Mouse (Mus musculus): Measurements from ENCODE around the gene Rab39. TPM values are rescaled to one million over a fixed set of nuclear protein-coding genes. Genes with fewer than 3 reads are reported as not detected.

Gene Rab39
- 0.07 and 0.23 TPM in 2 replicates for polyA plus RNA-seq (2012; rRNA removed)

- DNase-seq (ENCODE audit: low read depth, low spot score), result no peak
- 1% methylated on average over 49 of the region's 49 CpGs for WGBS
These were observed at the start of gene Rab39 for GRCm38 (mm10) chr9:53705992-53706696. Gene Rab39 (minus strand): TSS chr9:53706232.

GRCm38 (mm10) chr9:53754801-53755200 lies 48.8 kb upstream of the Rab39 start:
- DNase-seq (ENCODE audit: low read depth, low spot score), result no peak

GRCm38 (mm10) chr9:53750899-53751298 lies 44.9 kb upstream of the Rab39 start:
- WGBS, result 33% methylated on average over 5 of the region's 5 CpGs
- DNase-seq (ENCODE audit: low read depth, low spot score), result no peak

- no peak for DNase-seq (ENCODE audit: low read depth, low spot score)
- WGBS, result 87% methylated on average over 13 of the region's 13 CpGs
These were observed 44.4 kb upstream of the Rab39 start for GRCm38 (mm10) chr9:53750411-53750810.

- DNase-seq (ENCODE audit: low read depth, low spot score), result no peak
- WGBS, result 34% methylated on average over 3 of the region's 3 CpGs
These were observed 34.9 kb upstream of the Rab39 start for GRCm38 (mm10) chr9:53740829-53741404.

GRCm38 (mm10) chr9:53705491-53705991 lies 491 bp downstream of the Rab39 start:
- no peak for DNase-seq (ENCODE audit: low read depth, low spot score)
- 1% methylated on average over 28 of the region's 28 CpGs for WGBS

- DNase-seq (ENCODE audit: low read depth, low spot score), result no peak
- 92% methylated on average over 1 of the region's 1 CpGs for WGBS
These were observed 3.0 kb downstream of the Rab39 start for GRCm38 (mm10) chr9:53702991-53703390.

GRCm38 (mm10) chr9:53700496-53700895 lies 5.5 kb downstream of the Rab39 start:
- DNase-seq (ENCODE audit: low read depth, low spot score), result no peak
- WGBS, result 58% methylated on average over 4 of the region's 4 CpGs

- 80% methylated on average over 5 of the region's 5 CpGs for WGBS
- no peak for DNase-seq (ENCODE audit: low read depth, low spot score)
These were observed 10.2 kb downstream of the Rab39 start for GRCm38 (mm10) chr9:53695846-53696245.

GRCm38 (mm10) chr9:53693718-53694117 lies 12.3 kb downstream of the Rab39 start:
- 45% methylated on average over 1 of the region's 1 CpGs for WGBS

GRCm38 (mm10) chr9:53691745-53692670 lies 14.0 kb downstream of the Rab39 start:
- 37% methylated on average over 7 of the region's 7 CpGs for WGBS
- DNase-seq (ENCODE audit: low read depth, low spot score), result no peak

More at GRCm38 (mm10) chr9:53693718-53694117, 12.3 kb downstream of the Rab39 start:
- DNase-seq (ENCODE audit: low read depth, low spot score), result no peak

- WGBS, result 95% methylated on average over 1 of the region's 1 CpGs
These were observed 25.2 kb downstream of the Rab39 start for GRCm38 (mm10) chr9:53680851-53681250.

GRCm38 (mm10) chr9:53676921-53677320 lies 29.1 kb downstream of the Rab39 start:
- WGBS, result 67% methylated on average over 4 of the region's 4 CpGs
- DNase-seq (ENCODE audit: low read depth, low spot score), result no peak

More at GRCm38 (mm10) chr9:53680851-53681250, 25.2 kb downstream of the Rab39 start:
- no peak for DNase-seq (ENCODE audit: low read depth, low spot score)

- peak; percentile 59 for DNase-seq (ENCODE audit: low read depth, low spot score)
- WGBS, result 16% methylated on average over 3 of the region's 3 CpGs
These were observed 32.5 kb downstream of the Rab39 start for GRCm38 (mm10) chr9:53673571-53673970.

GRCm38 (mm10) chr9:53669680-53670219 lies 36.3 kb downstream of the Rab39 start, which contains the start of gene Cul5:
Gene Cul5 (minus strand): TSS chr9:53670014.
- no peak for DNase-seq (ENCODE audit: low read depth, low spot score)
- WGBS, result 70% methylated on average over 5 of the region's 5 CpGs

GRCm38 (mm10) chr9:53667020-53667669 lies 38.9 kb downstream of the Rab39 start:
- under 1% methylated on average over 74 of the region's 74 CpGs for WGBS
- DNase-seq (ENCODE audit: low read depth, low spot score), result peak; percentile 55

- no peak for DNase-seq (ENCODE audit: low read depth, low spot score)
- under 1% methylated on average over 28 of the region's 28 CpGs for WGBS
These were observed 39.4 kb downstream of the Rab39 start for GRCm38 (mm10) chr9:53666665-53667019.

- DNase-seq (ENCODE audit: low read depth, low spot score), result no peak
These were observed 40.6 kb downstream of the Rab39 start for GRCm38 (mm10) chr9:53665428-53665827.

GRCm38 (mm10) chr9:53664819-53665218 lies 41.2 kb downstream of the Rab39 start:
- WGBS, result 79% methylated on average over 2 of the region's 2 CpGs
- DNase-seq (ENCODE audit: low read depth, low spot score), result no peak

Data from large intestine, adult 2 months (tissue).